Mouse (Mus musculus): ENCODE data around the gene Hoxd10. TPM values are rescaled to one million over a fixed set of nuclear protein-coding genes. Genes with fewer than 3 reads are reported as not detected.
A peak's percentile ranks its signal among the peaks of the same experiment; 100 is the strongest.

Gene Hoxd10
- polyA plus RNA-seq, 1 experiment from 2014 or later: 2.3 TPM

GRCm38 (mm10) chr2:74732513-74733316, 41.0 kb downstream of the Hoxd10 start:
- H3K9me3 ChIP-seq: no peaks in the 10 kb centered on the region
- peaks cover 26% of the 10 kb centered on the region for H3K4me1 ChIP-seq
- H3K36me3 ChIP-seq: no peaks in the 10 kb centered on the region
- whole genome bisulfite sequencing: under 1% methylated on average over 52 of the region's 52 CpGs
- no peak overlapping the region for H3K27ac ChIP-seq
- peak overlapping the region; percentile 40 for H3K4me3 ChIP-seq
- peaks cover 100% of the 10 kb centered on the region for H3K27me3 ChIP-seq (ENCODE audit: insufficient read depth, poor library complexity, severe bottlenecking)
- DNase-seq (ENCODE audit: low spot score): no peak

- Histone ChIP-seq H3K36me3 (no peaks in the 10 kb centered on the region), H3K4me1 (peaks cover 21% of the 10 kb centered on the region), H3K27ac (no peak overlapping the region), H3K9me3 (no peaks in the 10 kb centered on the region), H3K27me3 (ENCODE audit: insufficient read depth, poor library complexity, severe bottlenecking) (peaks cover 100% of the 10 kb centered on the region), H3K4me3 (peak overlapping the region; percentile 40)
- no peak for DNase-seq (ENCODE audit: low spot score)
- WGBS: under 1% methylated on average over 16 of the region's 16 CpGs
These were observed 41.6 kb downstream of the Hoxd10 start for GRCm38 (mm10) chr2:74733317-74733661.

GRCm38 (mm10) chr2:74733765-74734164, 42.0 kb downstream of the Hoxd10 start:
- peaks cover 100% of the 10 kb centered on the region for H3K27me3 ChIP-seq (ENCODE audit: insufficient read depth, poor library complexity, severe bottlenecking)
- no peak overlapping the region for H3K4me3 ChIP-seq
- peaks cover 25% of the 10 kb centered on the region for H3K4me1 ChIP-seq
- H3K9me3 ChIP-seq: no peaks in the 10 kb centered on the region
- no peak overlapping the region for H3K27ac ChIP-seq
- no peak for DNase-seq (ENCODE audit: low spot score)
- H3K36me3 ChIP-seq: no peaks in the 10 kb centered on the region
- WGBS: 3% methylated on average over 6 of the region's 6 CpGs

GRCm38 (mm10) chr2:74734451-74734850, 42.7 kb downstream of the Hoxd10 start:
- Histone ChIP-seq H3K27me3 (ENCODE audit: insufficient read depth, poor library complexity, severe bottlenecking) (peaks cover 100% of the 10 kb centered on the region), H3K9me3 (no peaks in the 10 kb centered on the region), H3K36me3 (no peaks in the 10 kb centered on the region), H3K4me1 (peaks cover 25% of the 10 kb centered on the region), H3K27ac (no peak overlapping the region), H3K4me3 (no peak overlapping the region)
- under 1% methylated on average over 13 of the region's 13 CpGs for WGBS
- DNase-seq (ENCODE audit: low spot score): no peak

- DNase-seq (ENCODE audit: low spot score): no peak
- no peaks in the 10 kb centered on the region for H3K9me3 ChIP-seq
- peaks cover 100% of the 10 kb centered on the region for H3K27me3 ChIP-seq (ENCODE audit: insufficient read depth, poor library complexity, severe bottlenecking)
- H3K27ac ChIP-seq: no peak overlapping the region
- no peaks in the 10 kb centered on the region for H3K36me3 ChIP-seq
- H3K4me1 ChIP-seq: peaks cover 26% of the 10 kb centered on the region
- H3K4me3 ChIP-seq: peak overlapping the region; percentile 45
- WGBS: under 1% methylated on average over 27 of the region's 27 CpGs
These were observed 43.5 kb downstream of the Hoxd10 start for GRCm38 (mm10) chr2:74734996-74735811.

GRCm38 (mm10) chr2:74735851-74736687, 44.3 kb downstream of the Hoxd10 start:
- Histone ChIP-seq H3K9me3 (no peaks in the 10 kb centered on the region), H3K27me3 (ENCODE audit: insufficient read depth, poor library complexity, severe bottlenecking) (peaks cover 100% of the 10 kb centered on the region), H3K4me3 (peak overlapping the region; percentile 45), H3K27ac (no peak overlapping the region), H3K4me1 (peaks cover 33% of the 10 kb centered on the region), H3K36me3 (no peaks in the 10 kb centered on the region)
- no peak for DNase-seq (ENCODE audit: low spot score)
- under 1% methylated on average over 42 of the region's 42 CpGs for WGBS

- Histone ChIP-seq H3K36me3 (no peaks in the 10 kb centered on the region), H3K27me3 (ENCODE audit: insufficient read depth, poor library complexity, severe bottlenecking) (peaks cover 100% of the 10 kb centered on the region), H3K4me1 (peaks cover 33% of the 10 kb centered on the region), H3K9me3 (no peaks in the 10 kb centered on the region), H3K27ac (no peak overlapping the region), H3K4me3 (peak overlapping the region; percentile 45)
- no peak for DNase-seq (ENCODE audit: low spot score)
- 4% methylated on average over 15 of the region's 15 CpGs for WGBS
These were observed 45.2 kb downstream of the Hoxd10 start for GRCm38 (mm10) chr2:74736688-74737577.

GRCm38 (mm10) chr2:74737578-74738070, 45.9 kb downstream of the Hoxd10 start:
- Histone ChIP-seq H3K4me1 (peaks cover 31% of the 10 kb centered on the region), H3K27me3 (ENCODE audit: insufficient read depth, poor library complexity, severe bottlenecking) (peaks cover 100% of the 10 kb centered on the region), H3K4me3 (no peak overlapping the region), H3K27ac (no peak overlapping the region), H3K9me3 (no peaks in the 10 kb centered on the region), H3K36me3 (no peaks in the 10 kb centered on the region)
- 3% methylated on average over 7 of the region's 7 CpGs for WGBS
- DNase-seq (ENCODE audit: low spot score): no peak

- under 1% methylated on average over 20 of the region's 20 CpGs for WGBS
- H3K4me1 ChIP-seq: peaks cover 26% of the 10 kb centered on the region
- no peak for DNase-seq (ENCODE audit: low spot score)
- no peak overlapping the region for H3K27ac ChIP-seq
- H3K9me3 ChIP-seq: no peaks in the 10 kb centered on the region
- no peaks in the 10 kb centered on the region for H3K36me3 ChIP-seq
- peaks cover 100% of the 10 kb centered on the region for H3K27me3 ChIP-seq (ENCODE audit: insufficient read depth, poor library complexity, severe bottlenecking)
- H3K4me3 ChIP-seq: no peak overlapping the region
These were observed 47.1 kb downstream of the Hoxd10 start for GRCm38 (mm10) chr2:74738623-74739475.

- Histone ChIP-seq H3K36me3 (no peaks in the 10 kb centered on the region), H3K27me3 (ENCODE audit: insufficient read depth, poor library complexity, severe bottlenecking) (peaks cover 100% of the 10 kb centered on the region), H3K9me3 (no peaks in the 10 kb centered on the region), H3K4me1 (peaks cover 26% of the 10 kb centered on the region), H3K27ac (no peak overlapping the region), H3K4me3 (no peak overlapping the region)
- 8% methylated on average over 2 of the region's 2 CpGs for WGBS
- no peak for DNase-seq (ENCODE audit: low spot score)
These were observed 47.7 kb downstream of the Hoxd10 start for GRCm38 (mm10) chr2:74739476-74739800.

GRCm38 (mm10) chr2:74739869-74740268, 48.1 kb downstream of the Hoxd10 start:
- H3K27me3 ChIP-seq (ENCODE audit: insufficient read depth, poor library complexity, severe bottlenecking): peaks cover 100% of the 10 kb centered on the region
- peak overlapping the region; percentile 33; the same call in 1 of the 2 replicates for H3K4me3 ChIP-seq
- WGBS: 2% methylated on average over 14 of the region's 14 CpGs
- H3K27ac ChIP-seq: no peak overlapping the region
- no peaks in the 10 kb centered on the region for H3K36me3 ChIP-seq
- peaks cover 26% of the 10 kb centered on the region for H3K4me1 ChIP-seq
- H3K9me3 ChIP-seq: no peaks in the 10 kb centered on the region
- no peak for DNase-seq (ENCODE audit: low spot score)
